Mouse (Mus musculus) ES-Bruce4 (cell line): ENCODE measurements at regions not wholly inside any gene's neighbourhood (a gene's known extent, or its start where the extent isn't known, plus 50 kb on each side); places are given as distances from the start of the nearest gene placed in this dataset.

Experiments
- CTCF ChIP-seq: IDR thresholded peaks from one replicate; pipeline ENCODE4 v1.8.1; 2011; ENCODE audit warnings: low read depth, low read length
- EP300 ChIP-seq: IDR thresholded peaks from 2 replicates; pipeline ENCODE4 v1.6.1; 2011; ENCODE audit warnings: low read depth, low read length; ENCODE audit not compliant: insufficient read depth
- POLR2A ChIP-seq: IDR thresholded peaks from one replicate; pipeline ENCODE4 v1.8.1; 2011; ENCODE audit warnings: low read length; ENCODE audit not compliant: insufficient read depth

GRCm38 (mm10) chr2:173465006-173465620 is 57.3 kb upstream of the 1700021F07Rik start:
- no peak for TF ChIP-seq POLR2A
- no peak for TF ChIP-seq EP300
- no peak for TF ChIP-seq CTCF
